Mouse (Mus musculus): ENCODE measurements around the gene Spdl1.

GRCm38 (mm10) chr11:34827803-34828202, 5.6 kb downstream of the Spdl1 start:
- TF ChIP-seq POLR2A (IDR thresholded peaks at IDR 0.05; ENCODE audit: low read depth, low read length) (no peak), CTCF (IDR thresholded peaks at IDR 0.05; ENCODE audit: borderline replicate concordance, insufficient read depth, low read length) (no peak)

Data from embryonic fibroblast, embryonic 13.5 days (primary cell).